Mouse (Mus musculus) lung, postnatal 0 days (tissue): ENCODE results near the gene Edem1. TPM values are rescaled to one million over a fixed set of nuclear protein-coding genes. Genes with fewer than 3 reads are reported as not detected.

ENCODE experiments used
- ATAC-seq: fragments of 200-750 bp; cut with Nextera tagmentation; 2 replicates; pipeline ENCODE4 v1.8.0; 2017; ENCODE audit warnings: moderate library complexity
- DNase-seq: peaks from one replicate; pipeline ENCODE4 v3.0.0-alpha.2; 2016; ENCODE audit warnings: low spot score
- H3K27ac ChIP-seq: fragments of 300-500 bp; sonication (generic); 2 replicates; pipeline ENCODE4 v1.5.1; 2014; ENCODE audit warnings: antibody characterized with exemption, mild to moderate bottlenecking, low read length, mixed read lengths
- H3K27me3 ChIP-seq: fragments of 300-500 bp; sonication (generic); replicated peaks from 2 replicates; pipeline ENCODE4 v1.6.1; 2014; ENCODE audit warnings: low read length, mixed read lengths; ENCODE audit not compliant: insufficient read depth
- H3K36me3 ChIP-seq: fragments of 300-500 bp; sonication (generic); 2 replicates; pipeline ENCODE4 v1.6.1; 2014; ENCODE audit warnings: low read length, mixed read lengths; ENCODE audit not compliant: insufficient read depth
- H3K4me1 ChIP-seq: fragments of 300-500 bp; sonication (generic); 2 replicates; pipeline ENCODE4 v1.6.1; 2014; ENCODE audit warnings: antibody characterized with exemption, low read depth, low read length, mixed read lengths; ENCODE audit not compliant: insufficient read depth
- H3K4me2 ChIP-seq: fragments of 300-500 bp; sonication (generic); replicated peaks from 2 replicates; pipeline ENCODE4 v1.6.1; 2014; ENCODE audit warnings: low read depth, mild to moderate bottlenecking, low read length, moderate library complexity, mixed read lengths
- H3K4me3 ChIP-seq: fragments of 300-500 bp; sonication (generic); 2 replicates; pipeline ENCODE4 v1.5.1; 2014; ENCODE audit warnings: low read depth, low read length
- H3K9ac ChIP-seq: fragments of 300-500 bp; sonication (generic); replicated peaks from 2 replicates; pipeline ENCODE4 v1.6.1; 2014; ENCODE audit warnings: low read depth, mild to moderate bottlenecking
- H3K9me3 ChIP-seq: fragments of 300-500 bp; sonication (generic); 2 replicates; pipeline ENCODE4 v1.6.1; 2016; ENCODE audit warnings: low read length, mixed read lengths
- CTCF ChIP-seq: IDR thresholded peaks from 2 replicates; pipeline ENCODE4 v1.5.1; 2016; ENCODE audit warnings: antibody characterized with exemption, mild to moderate bottlenecking
- EP300 ChIP-seq: IDR thresholded peaks from 2 replicates; pipeline ENCODE4 v1.6.1; 2016; ENCODE audit warnings: antibody characterized with exemption, mild to moderate bottlenecking, control low read depth
- whole genome bisulfite sequencing: fragments of 180-500 bp; shearing (Covaris S2); extraction: QIAGEN DNeasy Blood & Tissue Kit; methylation state at CpG from one replicate; pipeline ENCODE4 v1.1.7; 2014; 5-methylcytosine and 5-hydroxymethylcytosine counted together
- polyA plus RNA-seq: library from polyadenylated mRNA; unstranded; fragments of >200 nt; fragmentation: Nextera tagmentation; extraction: Ambion mirVana; gene quantifications from 2 replicates; pipeline ENCODE4 v1.2.1, GENCODE M21; 2015

Gene Edem1
- polyA plus RNA-seq, 1 experiment from 2014 or later: 15.0 TPM

DNA sequence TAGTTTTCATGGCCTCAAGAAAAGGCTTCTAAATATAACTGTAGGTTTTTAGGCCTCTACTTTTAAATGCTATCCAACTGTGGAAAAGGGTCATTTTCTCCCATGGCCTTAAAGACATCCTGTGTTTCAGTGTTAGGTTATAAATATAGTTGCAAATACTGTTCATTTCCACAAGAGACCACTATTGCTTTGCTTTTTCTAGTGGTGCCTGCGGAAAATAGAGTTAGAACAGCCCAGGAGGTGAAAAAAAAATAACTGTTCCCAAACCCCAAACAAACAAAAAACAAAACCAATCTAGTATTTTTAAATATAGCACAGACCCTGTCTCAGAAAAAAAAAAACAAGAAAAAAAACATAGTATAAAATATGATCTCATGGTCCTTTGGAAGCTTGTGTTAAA is 46.9 kb downstream of the Edem1 start:
- Histone ChIP-seq H3K36me3 (no peaks in the 10 kb centered on the region), H3K4me1 (no peaks in the 10 kb centered on the region), H3K9me3 (no peaks in the 10 kb centered on the region), H3K4me3 (no peak overlapping the region), H3K27ac (no peak overlapping the region), H3K27me3 (no peaks in the 10 kb centered on the region), H3K4me2 (peak overlapping the region; percentile 12; the same call in 1 of the 2 replicates), H3K9ac (no peak overlapping the region)
- DNase-seq (no peak), ATAC-seq (no peak)
- 56% methylated on average over 1 of the region's 1 CpGs for WGBS
- no peak for TF ChIP-seq EP300
- peak; percentile 44 for TF ChIP-seq CTCF

- no peak overlapping the region; the same call in 1 of the 2 replicates for H3K9ac ChIP-seq
- no peaks in the 10 kb centered on the region for H3K9me3 ChIP-seq
- TF ChIP-seq EP300 (no peak), CTCF (no peak)
- H3K27me3 ChIP-seq: no peaks in the 10 kb centered on the region
- no peaks in the 10 kb centered on the region for H3K4me1 ChIP-seq
- H3K4me2 ChIP-seq: peak overlapping the region; percentile 12; the same call in 1 of the 2 replicates
- peak; percentile 73 for ATAC-seq
- H3K27ac ChIP-seq: peak overlapping the region; percentile 8; the same call in 1 of the 2 replicates
- no peaks in the 10 kb centered on the region for H3K36me3 ChIP-seq
- DNase-seq: peak; percentile 54
- no peak overlapping the region for H3K4me3 ChIP-seq
- WGBS: 18% methylated on average over 5 of the region's 5 CpGs
Observed at GRCm38 (mm10) chr6:108876052-108876451, 47.6 kb downstream of the Edem1 start.

DNA sequence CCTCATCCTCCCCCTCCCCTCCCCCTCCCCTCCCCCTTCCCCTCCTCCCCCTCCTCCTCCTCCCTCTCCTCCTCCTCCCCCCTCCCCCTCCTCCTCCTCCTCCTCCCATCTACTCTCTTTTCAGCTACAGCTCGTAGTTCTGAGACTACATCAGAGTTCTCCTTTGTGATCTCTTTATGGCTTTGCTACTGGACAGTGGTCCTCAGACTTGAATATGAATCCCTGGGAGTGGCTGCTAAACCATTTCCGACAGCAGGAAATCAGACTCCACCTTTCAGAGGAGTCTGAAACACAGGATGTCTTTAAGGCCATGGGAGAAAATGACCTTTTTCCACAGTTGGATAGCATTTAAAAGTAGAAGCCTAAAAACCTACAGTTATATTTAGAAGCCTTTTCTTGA is 48.0 kb downstream of the Edem1 start:
- H3K4me1 ChIP-seq: no peaks in the 10 kb centered on the region
- no peak overlapping the region for H3K4me2 ChIP-seq
- H3K27ac ChIP-seq: no peak overlapping the region
- no peak for DNase-seq
- no peak for TF ChIP-seq CTCF
- no peak for TF ChIP-seq EP300
- no peak overlapping the region for H3K4me3 ChIP-seq
- H3K36me3 ChIP-seq: no peaks in the 10 kb centered on the region
- no peaks in the 10 kb centered on the region for H3K27me3 ChIP-seq
- 45% methylated on average over 1 of the region's 2 CpGs for WGBS
- H3K9me3 ChIP-seq: no peaks in the 10 kb centered on the region
- no peak overlapping the region for H3K9ac ChIP-seq
- peak; percentile 54 for ATAC-seq

GRCm38 (mm10) chr6:108880368-108881013 is 52.0 kb downstream of the Edem1 start:
- no peaks in the 10 kb centered on the region for H3K36me3 ChIP-seq
- H3K27me3 ChIP-seq: no peaks in the 10 kb centered on the region
- no peaks in the 10 kb centered on the region for H3K4me1 ChIP-seq
- H3K27ac ChIP-seq: no peak overlapping the region
- no peak overlapping the region for H3K9ac ChIP-seq
- H3K9me3 ChIP-seq: no peaks in the 10 kb centered on the region
- ATAC-seq: 0 out of 2 replicates have a peak, but pooled peaks have one; percentile 40
- TF ChIP-seq CTCF: no peak
- TF ChIP-seq EP300: peak; percentile 56
- H3K4me2 ChIP-seq: no peak overlapping the region
- 31% methylated on average over 4 of the region's 4 CpGs for WGBS
- H3K4me3 ChIP-seq: no peak overlapping the region
- no peak for DNase-seq

GRCm38 (mm10) chr6:108881074-108881473 is 52.6 kb downstream of the Edem1 start:
- Histone ChIP-seq H3K4me2 (no peak overlapping the region), H3K36me3 (no peaks in the 10 kb centered on the region), H3K4me3 (no peak overlapping the region), H3K27me3 (no peaks in the 10 kb centered on the region), H3K27ac (no peak overlapping the region), H3K4me1 (no peaks in the 10 kb centered on the region), H3K9me3 (no peaks in the 10 kb centered on the region), H3K9ac (no peak overlapping the region)
- ATAC-seq: no peak
- TF ChIP-seq EP300 (no peak), CTCF (peak; percentile 34)
- WGBS: 83% methylated on average over 4 of the region's 4 CpGs
- no peak for DNase-seq

DNA sequence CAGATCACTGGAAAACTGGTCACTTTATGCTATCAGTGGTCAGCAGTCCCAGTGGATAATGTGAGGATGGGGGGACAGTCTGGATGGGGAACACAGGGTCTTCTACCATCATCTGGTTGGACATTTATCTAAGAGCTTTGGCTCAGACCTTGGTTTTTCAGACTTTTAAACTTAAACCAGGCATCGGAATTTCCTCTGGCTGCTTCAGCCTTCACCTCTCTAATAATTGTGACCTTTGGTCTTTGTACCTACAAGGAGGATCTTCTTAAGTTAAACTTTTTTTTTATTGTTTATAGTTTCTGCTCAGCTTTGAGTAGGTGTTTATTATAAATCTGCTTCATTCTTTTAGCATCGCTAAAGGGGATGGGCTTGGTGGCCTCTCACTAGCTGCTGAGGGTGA is 55.4 kb downstream of the Edem1 start:
- Histone ChIP-seq H3K9me3 (no peaks in the 10 kb centered on the region), H3K27me3 (no peaks in the 10 kb centered on the region), H3K4me3 (no peak overlapping the region), H3K27ac (no peak overlapping the region), H3K4me2 (no peak overlapping the region), H3K36me3 (no peaks in the 10 kb centered on the region), H3K9ac (no peak overlapping the region), H3K4me1 (no peaks in the 10 kb centered on the region)
- 41% methylated on average over 2 of the region's 2 CpGs for WGBS
- ATAC-seq (no peak), DNase-seq (no peak)
- TF ChIP-seq EP300 (no peak), CTCF (no peak)
